Mouse (Mus musculus): ENCODE data around the gene Ffar2.

The Ffar2 gene

GRCm38 (mm10) chr7:30777911-30778310 lies 45.7 kb downstream of the Ffar2 start:
- in situ Hi-C loops (cut with MboI; ENCODE audit: unreplicated experiment in 2 of 2) = no loop called here

GRCm38 (mm10) chr7:30777081-30777579 lies 46.4 kb downstream of the Ffar2 start:
- in situ Hi-C loops (cut with MboI; ENCODE audit: unreplicated experiment in 2 of 2) = no loop called here

- in situ Hi-C loops (cut with MboI; ENCODE audit: unreplicated experiment in 2 of 2) = no loop called here
Observed at GRCm38 (mm10) chr7:30776104-30776503, 47.5 kb downstream of the Ffar2 start.

GRCm38 (mm10) chr7:30769236-30769635 lies 54.3 kb downstream of the Ffar2 start:
- in situ Hi-C loops (cut with MboI; ENCODE audit: unreplicated experiment in 2 of 2) = loop anchor here in 1 of 2 experiments (25.0 kb wide), 1 partner anchor 107 kb away; the partner anchor contains the start of genes Haus5, Pmis2 and Rbm42

Data from v-Abl transformed pro-B cells (cell line).